Mouse (Mus musculus) cerebellum, adult 2 months (tissue): ENCODE measurements around the gene Ccdc194.

ENCODE experiments used
- CTCF ChIP-seq: fragments of 200-500 bp; IDR thresholded peaks from 2 replicates; pipeline ENCODE4 v1.5.1; 2011; ENCODE audit warnings: low read depth, mild to moderate bottlenecking, control low read depth, low read length, moderate library complexity, borderline replicate concordance; ENCODE audit not compliant: insufficient read depth
- POLR2A ChIP-seq: fragments of 200-500 bp; IDR thresholded peaks from 2 replicates; pipeline ENCODE4 v1.6.1; 2011; ENCODE audit warnings: low read length, control low read depth, borderline replicate concordance; ENCODE audit not compliant: insufficient read depth

DNA sequence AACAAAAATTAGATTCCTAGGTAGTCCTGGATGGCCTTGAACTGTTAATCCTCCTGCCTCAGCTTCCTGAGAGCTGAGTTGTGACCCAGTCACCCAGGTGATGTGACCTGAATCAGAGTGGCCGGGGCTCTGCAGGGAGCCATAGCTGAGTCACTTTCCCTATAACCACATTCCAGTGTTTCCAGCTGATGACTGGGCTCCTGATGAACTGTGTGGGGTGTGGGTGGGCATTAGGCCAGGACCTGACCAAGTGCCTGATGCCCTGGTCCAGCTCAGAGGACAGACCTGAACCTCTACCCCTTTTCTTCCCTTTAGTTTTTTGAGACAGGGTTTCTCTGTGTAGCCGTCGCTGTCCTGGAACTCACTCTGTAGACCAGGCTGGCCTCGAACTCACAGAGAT, 20.2 kb downstream of the Ccdc194 start:
- TF ChIP-seq POLR2A (no peak), CTCF (no peak)
